Mouse (Mus musculus) liver, adult 2 months (tissue): ENCODE measurements around the gene Gm13103. TPM values are rescaled to one million over a fixed set of nuclear protein-coding genes. Genes with fewer than 3 reads are reported as not detected.
"Not testable (repeated sequence)": the region's sequence is repeated elsewhere in the genome, so short reads cannot be mapped to it uniquely, and the experiment has no call there.

Experiments
- DNase-seq: peaks from one replicate; pipeline ENCODE4 v3.0.0-alpha.2; 2011; ENCODE audit warnings: low read depth, low spot score; ENCODE audit errors: extremely low read depth
- H3K27ac ChIP-seq: fragments of 200-500 bp; replicated peaks from 2 replicates; pipeline ENCODE4 v1.5.1; 2012; ENCODE audit warnings: low read depth, mild to moderate bottlenecking, control low read depth, inconsistent platforms, low read length; ENCODE audit not compliant: insufficient read depth
- H3K27me3 ChIP-seq: fragments of 200-500 bp; 2 replicates; pipeline ENCODE4 v1.6.1; 2012; ENCODE audit warnings: mild to moderate bottlenecking, moderate library complexity, low read length, inconsistent platforms; ENCODE audit not compliant: control insufficient read depth, insufficient read depth
- H3K36me3 ChIP-seq: fragments of 200-500 bp; 2 replicates; pipeline ENCODE4 v1.6.1; 2012; ENCODE audit warnings: low read length, inconsistent platforms; ENCODE audit not compliant: control insufficient read depth, insufficient read depth
- H3K4me1 ChIP-seq: fragments of 200-500 bp; 2 replicates; pipeline ENCODE4 v1.6.1; 2011; ENCODE audit warnings: low read length; ENCODE audit not compliant: control insufficient read depth, insufficient read depth
- H3K4me3 ChIP-seq: fragments of 200-500 bp; 2 replicates; pipeline ENCODE4 v1.5.1; 2011; ENCODE audit warnings: low read depth, mild to moderate bottlenecking, control low read depth, low read length, moderate library complexity; ENCODE audit not compliant: insufficient read depth
- H3K79me2 ChIP-seq: fragments of 200-500 bp; 2 replicates; pipeline ENCODE4 v1.6.1; 2012; ENCODE audit warnings: inconsistent platforms, mild to moderate bottlenecking, low read length, moderate library complexity; ENCODE audit not compliant: control insufficient read depth, insufficient read depth
- H3K9ac ChIP-seq: fragments of 200-500 bp; 2 replicates; pipeline ENCODE4 v1.6.1; 2012; ENCODE audit warnings: low read depth, mild to moderate bottlenecking, control low read depth, inconsistent platforms, low read length
- CTCF ChIP-seq: fragments of 200-500 bp; IDR thresholded peaks from 2 replicates; pipeline ENCODE4 v1.5.1; 2011; ENCODE audit warnings: low read depth, low read length, control low read depth
- POLR2A ChIP-seq: fragments of 200-500 bp; IDR thresholded peaks from 2 replicates; pipeline ENCODE4 v1.6.1; 2011; ENCODE audit warnings: low read length, control low read depth; ENCODE audit not compliant: insufficient read depth; ENCODE audit errors: extremely low read depth
- WGBS: fragments of 180-500 bp; shearing (Covaris S2); methylation state at CpG from one replicate; pipeline ENCODE4 v1.1.7; 2018; 5-methylcytosine and 5-hydroxymethylcytosine counted together
- polyA plus RNA-seq: library from polyadenylated mRNA; depleted of rRNA; stranded (reverse); fragments of >200 nt; gene quantifications from 2 replicates; pipeline ENCODE4 v1.2.3, GENCODE M21; 2012; rRNA removed
- total RNA-seq: library from RNA; depleted of rRNA; stranded (reverse); fragments of >200 nt; gene quantifications from 2 replicates; pipeline ENCODE4 v1.2.3, GENCODE M21; 2014; rRNA removed

Gm13103 gene
- not detected in 2 replicates for total RNA-seq
- not detected in 2 replicates for polyA plus RNA-seq

DNA sequence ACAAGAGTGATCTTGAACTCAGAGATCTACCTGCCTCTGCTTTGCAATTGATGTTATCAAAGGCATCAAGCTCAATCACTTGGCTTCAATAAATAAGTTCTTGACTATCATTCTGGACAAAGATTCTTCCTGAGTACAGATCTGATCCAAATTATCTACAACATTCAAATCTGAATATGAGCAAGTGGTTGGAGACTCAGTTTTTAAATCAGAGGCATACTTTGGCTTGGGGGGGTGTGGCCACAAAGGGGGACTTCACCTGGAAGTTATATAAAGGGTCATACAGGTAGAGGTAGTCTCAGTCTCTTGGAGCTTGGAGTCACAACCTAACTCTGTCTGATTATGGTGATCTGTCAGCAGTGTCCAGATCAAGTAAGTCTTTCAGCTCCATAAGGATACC, at the start of gene Gm13103:
Gm13103 (plus strand) TSS at position 301 of the 400 bp plus-strand sequence.
- not testable (repeated sequence) for H3K36me3 ChIP-seq, H3K27me3 ChIP-seq, H3K4me3 ChIP-seq, H3K9ac ChIP-seq, H3K4me1 ChIP-seq, H3K79me2 ChIP-seq, DNase-seq, H3K27ac ChIP-seq

DNA sequence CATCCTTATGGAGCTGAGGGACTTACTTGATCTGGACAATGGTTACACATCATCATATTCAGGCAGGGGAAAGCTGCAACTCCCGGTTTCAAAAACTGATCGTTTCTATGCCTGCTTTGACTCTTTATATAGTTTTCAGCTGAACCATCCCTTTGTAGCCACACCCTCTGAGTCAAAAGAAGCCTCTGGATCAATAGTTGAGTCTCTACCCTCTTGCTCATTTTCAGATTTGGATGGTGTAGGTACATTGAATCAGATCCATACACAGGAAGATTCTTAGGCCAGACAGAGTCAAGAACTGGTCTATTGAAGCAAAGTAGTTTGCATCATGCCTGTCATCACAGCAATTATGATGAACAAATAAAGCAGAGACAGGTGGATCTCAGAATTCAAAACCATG, 30.3 kb upstream of the Gm13103 start, which contains the start of gene Gm13084:
Gm13084 (minus strand) TSS at position 101 of the 400 bp plus-strand sequence.
- Histone ChIP-seq H3K4me1 (no peaks in the 10 kb centered on the region), H3K4me3 (no peak within 1 kb of the TSS), H3K9ac (no peak within 1 kb of the TSS), H3K36me3 (no peaks in the 10 kb centered on the region), H3K27ac (no peak within 1 kb of the TSS), H3K79me2 (no peaks in the 10 kb centered on the region), H3K27me3 (no peaks in the 10 kb centered on the region)
- TF ChIP-seq CTCF: no peak
- no peak for TF ChIP-seq POLR2A
- no peak for DNase-seq
- WGBS: 65% methylated on average over 2 of the region's 2 CpGs

DNA sequence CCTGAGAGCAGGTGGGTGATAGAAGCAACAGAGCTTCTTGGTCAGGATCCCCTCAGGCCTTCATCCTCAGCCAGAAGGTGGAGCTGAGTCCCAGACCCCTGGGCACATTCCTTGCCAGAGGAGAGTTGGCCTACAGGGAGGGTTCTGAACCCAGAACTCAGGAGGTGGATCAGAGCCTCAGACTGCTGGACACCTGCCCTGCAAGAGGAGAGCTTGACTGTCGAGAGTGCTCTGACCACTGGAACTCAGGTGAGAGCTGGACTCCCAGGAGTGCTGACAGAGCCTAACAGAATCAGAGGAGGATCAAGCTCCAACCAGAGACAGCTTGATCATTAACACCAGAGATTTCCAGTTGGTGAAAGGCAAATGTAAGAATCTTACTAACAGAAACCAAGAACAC, 36.1 kb downstream of the Gm13103 start:
- WGBS: 58% methylated on average over 1 of the region's 1 CpGs
- H3K27me3 ChIP-seq, H3K4me1 ChIP-seq, H3K9ac ChIP-seq, H3K27ac ChIP-seq, H3K36me3 ChIP-seq, H3K4me3 ChIP-seq, DNase-seq, H3K79me2 ChIP-seq: not testable (repeated sequence)

DNA sequence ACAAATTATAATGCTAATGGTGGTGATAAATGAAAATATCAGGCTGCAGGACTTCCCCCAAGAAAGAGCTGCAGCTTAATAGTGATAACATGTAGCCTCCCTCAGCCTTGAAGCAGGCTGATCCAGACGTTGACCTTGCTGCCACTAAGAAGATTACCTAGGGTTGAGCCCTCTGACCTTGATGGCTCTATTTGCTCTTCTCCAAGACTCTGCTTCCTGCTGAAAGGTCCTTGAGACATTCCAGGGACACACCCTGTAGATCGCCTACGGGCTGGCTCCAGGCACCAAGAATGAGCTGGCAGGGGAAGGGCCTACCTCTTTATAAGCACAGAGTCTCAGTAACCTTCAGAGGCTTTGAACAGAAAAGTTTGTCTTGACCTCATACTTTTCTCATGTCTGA, 48.1 kb downstream of the Gm13103 start:
- not testable (repeated sequence) for H3K4me1 ChIP-seq, H3K27me3 ChIP-seq, H3K4me3 ChIP-seq, DNase-seq, H3K79me2 ChIP-seq, H3K27ac ChIP-seq, H3K36me3 ChIP-seq, H3K9ac ChIP-seq
- WGBS: 72% methylated on average over 3 of the region's 3 CpGs

GRCm38 (mm10) chr4:143900280-143900679, 54.0 kb downstream of the Gm13103 start, which contains the start of gene Pramef6:
Gene Pramef6, minus strand, starts transcription at chr4:143900380.
- not testable (repeated sequence) for H3K27me3 ChIP-seq, H3K4me1 ChIP-seq, DNase-seq, H3K9ac ChIP-seq, H3K79me2 ChIP-seq, H3K4me3 ChIP-seq, H3K36me3 ChIP-seq, H3K27ac ChIP-seq
- WGBS: 78% methylated on average over 1 of the region's 1 CpGs

Other genes starting within 250 kb of the Gm13103 start
- not detected in 2 replicates for gene Gm13083, start 231.5 kb upstream of the Gm13103 start, total RNA-seq
- not detected in 2 replicates for gene Gm13083, start 231.5 kb upstream of the Gm13103 start, polyA plus RNA-seq
- not detected in 2 replicates for gene Gm13088, start 189.3 kb upstream of the Gm13103 start, total RNA-seq
- not detected in 2 replicates for gene Gm13088, start 189.3 kb upstream of the Gm13103 start, polyA plus RNA-seq
- gene Gm13089, start 143.8 kb upstream of the Gm13103 start, total RNA-seq: not detected in 2 replicates
- not detected in 2 replicates for gene Gm13089, start 143.8 kb upstream of the Gm13103 start, polyA plus RNA-seq
- not detected in 2 replicates for gene Gm13078, start 127.0 kb upstream of the Gm13103 start, total RNA-seq
- gene Gm13078, start 127.0 kb upstream of the Gm13103 start, polyA plus RNA-seq: not detected in 2 replicates
- not detected in 2 replicates for gene Gm13023, start 57.1 kb upstream of the Gm13103 start, total RNA-seq
- gene Gm13023, start 57.1 kb upstream of the Gm13103 start, polyA plus RNA-seq: not detected in 2 replicates
- not detected in 2 replicates for gene Gm13084, start 30.4 kb upstream of the Gm13103 start, total RNA-seq
- gene Gm13084, start 30.4 kb upstream of the Gm13103 start, polyA plus RNA-seq: not detected in 2 replicates
- gene Pramef6, start 53.9 kb downstream of the Gm13103 start, total RNA-seq: not detected in 2 replicates
- gene Pramef6, start 53.9 kb downstream of the Gm13103 start, polyA plus RNA-seq: not detected in 2 replicates
- not detected in 2 replicates for gene Pramef25, start 104.5 kb downstream of the Gm13103 start, total RNA-seq
- gene Pramef25, start 104.5 kb downstream of the Gm13103 start, polyA plus RNA-seq: not detected in 2 replicates
- not detected in 2 replicates for gene Gm13101, start 120.5 kb downstream of the Gm13103 start, total RNA-seq
- gene Gm13101, start 120.5 kb downstream of the Gm13103 start, polyA plus RNA-seq: not detected in 2 replicates
- gene Pramef17, start 147.9 kb downstream of the Gm13103 start, total RNA-seq: not detected in 2 replicates
- gene Pramef17, start 147.9 kb downstream of the Gm13103 start, polyA plus RNA-seq: not detected in 2 replicates
- not detected in 2 replicates for gene Pramel4, start 212.6 kb downstream of the Gm13103 start, total RNA-seq
- not detected in 2 replicates for gene Pramel4, start 212.6 kb downstream of the Gm13103 start, polyA plus RNA-seq